Mouse (Mus musculus) brain, adult 2 months (tissue): ENCODE measurements around the gene Trmo.

Source experiments
- DNase-seq: peaks from one replicate; pipeline ENCODE4 v3.0.0; 2011; ENCODE audit warnings: low read depth, low spot score

The Trmo gene

GRCm38 (mm10) chr4:46341831-46342680 lies 47.2 kb downstream of the Trmo start:
- no peak for DNase-seq

DNA sequence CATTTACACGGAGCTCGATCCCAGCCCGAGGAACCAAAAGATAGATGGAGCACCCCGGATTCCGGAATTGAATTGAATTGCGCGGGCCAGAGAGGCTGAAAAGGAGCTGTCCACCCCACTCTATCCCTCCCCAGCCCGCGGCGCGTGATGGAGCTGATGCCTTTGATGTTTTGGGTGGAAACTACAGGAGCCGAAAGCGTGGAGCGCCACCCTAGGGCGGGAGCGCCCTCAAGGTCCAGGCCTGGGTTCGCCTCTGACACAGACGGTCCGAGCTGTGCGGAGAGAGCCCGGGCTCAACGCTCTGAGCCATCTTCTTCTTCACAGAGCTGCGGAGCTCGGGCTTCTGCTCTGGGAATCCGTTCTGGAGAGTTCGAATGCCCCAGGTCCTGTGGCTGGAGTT lies 49.7 kb downstream of the Trmo start:
- DNase-seq, result peak; percentile 16

DNA sequence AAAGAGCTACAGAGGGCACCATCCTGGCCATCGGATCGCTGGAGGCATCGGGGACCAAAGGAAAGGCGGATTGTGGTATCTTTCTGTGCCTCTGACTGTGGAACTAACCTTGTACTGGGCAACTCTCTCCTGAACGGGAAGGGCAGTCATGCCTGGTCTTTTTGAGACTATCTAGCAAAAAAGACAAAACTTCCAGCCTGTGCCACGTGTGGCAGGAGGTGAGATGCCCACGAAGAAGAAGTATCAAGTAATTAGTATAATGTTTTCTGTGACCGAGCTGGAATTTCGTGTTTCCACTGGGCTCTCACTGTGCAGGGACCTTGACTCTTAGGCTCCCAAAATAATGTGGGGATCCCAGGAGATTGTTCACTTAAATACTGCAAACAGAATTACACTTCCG lies 50.2 kb downstream of the Trmo start:
- no peak for DNase-seq

- DNase-seq, result no peak
Measured at GRCm38 (mm10) chr4:46337990-46338389, 51.2 kb downstream of the Trmo start.

GRCm38 (mm10) chr4:46335846-46336245 lies 53.4 kb downstream of the Trmo start:
- DNase-seq, result no peak

GRCm38 (mm10) chr4:46328906-46329305 lies 60.3 kb downstream of the Trmo start:
- no peak for DNase-seq
